Mouse (Mus musculus) bone marrow, adult 2 months (tissue): ENCODE measurements at regions not wholly inside any gene's neighbourhood (a gene's known extent, or its start where the extent isn't known, plus 50 kb on each side); places are given as distances from the start of the nearest gene placed in this dataset.

Experiments
- CTCF ChIP-seq: fragments of 200-500 bp; IDR thresholded peaks from 2 replicates; pipeline ENCODE4 v1.5.1; 2011; ENCODE audit warnings: low read length, control low read depth; ENCODE audit not compliant: control insufficient read depth, insufficient read depth
- POLR2A ChIP-seq: fragments of 200-500 bp; IDR thresholded peaks from 2 replicates; pipeline ENCODE4 v1.6.1; 2011; ENCODE audit warnings: low read depth, mild to moderate bottlenecking, control low read depth, low read length, borderline replicate concordance; ENCODE audit not compliant: control insufficient read depth

- TF ChIP-seq CTCF (no peak), POLR2A (no peak)
These were observed 127.5 kb upstream of the Zfhx3 start for GRCm38 (mm10) chr8:107814931-107815330.
